Mouse (Mus musculus): ENCODE data around the gene Ppfia1.

Gene Ppfia1

DNA sequence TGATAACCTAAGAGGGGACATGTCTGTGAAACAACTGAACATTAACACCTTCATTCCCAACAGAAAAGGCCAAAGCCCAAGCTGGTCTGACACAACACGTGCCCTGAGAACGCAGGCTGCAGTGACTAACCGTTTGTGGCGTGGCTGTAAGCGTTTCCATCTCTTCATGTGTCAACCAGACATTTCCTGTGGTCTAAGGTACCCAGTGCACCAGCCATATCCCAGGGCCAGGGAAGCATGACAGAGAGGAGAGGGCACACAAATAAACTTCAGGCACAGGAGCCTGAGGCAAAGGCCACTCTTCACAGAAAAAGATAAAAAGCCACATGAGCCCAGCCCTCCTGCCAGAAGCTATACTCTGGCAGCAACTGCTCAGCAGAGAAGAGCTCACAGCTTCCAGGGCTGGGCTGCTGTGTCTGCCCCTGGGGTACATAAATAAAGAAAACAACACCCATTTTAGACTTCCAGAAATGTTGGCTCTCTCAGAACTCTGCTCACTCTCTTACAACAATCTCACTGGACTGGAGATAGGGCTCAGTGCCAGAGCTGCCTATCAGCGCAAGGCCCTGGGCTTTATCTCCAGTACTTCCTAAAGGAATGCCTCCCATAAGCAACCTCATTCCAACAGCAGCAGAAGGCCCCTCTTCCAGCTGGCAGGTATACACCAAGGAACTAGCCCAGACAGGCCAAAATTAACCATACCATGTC, 64.3 kb downstream of the Ppfia1 start:
- DNase-seq (ENCODE audit: low spot score) = no peak

DNA sequence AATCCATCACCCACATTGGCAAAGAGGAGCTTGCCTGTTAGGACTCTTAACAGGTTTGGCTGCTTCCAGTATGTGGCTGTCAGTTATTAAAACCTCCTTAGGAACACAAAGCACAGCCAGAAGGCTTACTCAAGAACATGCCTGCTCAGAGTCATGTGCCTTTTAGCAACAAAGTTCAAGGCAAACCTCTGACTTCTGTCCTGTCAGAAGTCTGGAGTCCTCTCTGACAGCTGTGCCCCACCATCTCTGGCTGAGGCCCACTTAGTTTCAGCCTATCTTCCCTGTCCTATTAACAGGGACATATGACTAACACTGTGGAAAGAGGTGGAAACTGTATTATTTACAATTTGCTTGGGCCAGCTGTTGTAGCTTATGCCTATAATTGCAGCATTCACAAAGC, 73.2 kb downstream of the Ppfia1 start:
- DNase-seq (ENCODE audit: low spot score) = no peak

DNA sequence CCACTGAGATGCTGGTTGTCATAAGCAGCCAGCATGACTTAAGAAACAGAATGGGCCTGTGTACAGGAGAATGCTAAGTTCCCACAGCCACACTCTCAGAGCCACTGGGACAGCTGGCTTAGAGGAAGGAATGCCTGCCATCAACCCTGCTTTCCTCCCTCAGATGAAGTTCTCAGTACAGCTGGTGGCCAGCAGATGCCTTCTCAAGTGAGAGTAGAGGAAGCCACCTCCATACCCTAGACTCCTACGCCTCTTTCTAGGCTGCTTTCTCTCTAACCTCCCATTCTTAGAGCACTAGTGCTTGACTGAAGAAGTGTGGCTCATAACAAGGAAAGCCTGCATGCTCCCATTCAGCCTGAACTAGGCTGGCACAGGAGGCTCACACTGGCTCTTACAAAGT, 74.0 kb downstream of the Ppfia1 start:
- DNase-seq (ENCODE audit: low spot score) = no peak

DNA sequence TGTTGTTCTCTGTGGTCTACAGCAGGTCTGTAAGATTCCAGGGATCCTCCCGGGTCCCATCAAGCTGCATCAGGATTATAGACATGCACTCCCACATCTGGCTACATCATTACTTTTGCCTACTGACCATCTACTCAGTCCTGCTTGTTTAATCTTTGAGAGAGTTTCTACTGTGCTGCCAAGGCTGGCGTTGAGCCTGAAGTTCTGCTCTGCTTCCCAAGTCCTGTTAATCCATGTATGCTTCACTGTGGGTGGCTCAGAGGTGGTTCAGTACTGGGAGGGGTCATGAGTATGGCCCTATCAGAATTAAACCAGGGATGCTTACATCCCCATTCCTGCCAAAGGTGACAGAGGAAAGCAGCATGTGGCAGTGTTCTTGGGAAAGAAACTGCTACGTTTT, 77.8 kb downstream of the Ppfia1 start:
- no peak for DNase-seq (ENCODE audit: low spot score)

DNA sequence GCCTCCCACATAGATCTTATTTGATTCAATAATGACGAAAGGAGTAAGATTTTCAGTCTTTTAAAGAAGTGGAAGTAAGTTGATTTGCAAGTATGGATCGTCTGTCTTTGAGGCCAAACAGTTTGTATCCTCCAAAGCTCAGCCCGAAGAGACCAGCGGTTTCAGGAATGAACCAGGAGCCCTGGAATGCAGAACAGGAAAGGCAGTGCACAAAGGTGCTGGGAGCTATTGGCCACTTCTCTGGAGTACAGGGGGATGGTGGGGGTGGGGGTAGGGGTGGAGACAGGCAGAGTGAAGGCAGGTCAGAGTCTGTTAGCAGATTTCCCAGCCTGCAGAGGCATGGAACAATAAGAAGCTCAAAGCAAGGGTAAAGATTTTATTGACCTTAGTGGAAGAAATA, 80.0 kb downstream of the Ppfia1 start:
- DNase-seq (ENCODE audit: low spot score) = no peak

DNA sequence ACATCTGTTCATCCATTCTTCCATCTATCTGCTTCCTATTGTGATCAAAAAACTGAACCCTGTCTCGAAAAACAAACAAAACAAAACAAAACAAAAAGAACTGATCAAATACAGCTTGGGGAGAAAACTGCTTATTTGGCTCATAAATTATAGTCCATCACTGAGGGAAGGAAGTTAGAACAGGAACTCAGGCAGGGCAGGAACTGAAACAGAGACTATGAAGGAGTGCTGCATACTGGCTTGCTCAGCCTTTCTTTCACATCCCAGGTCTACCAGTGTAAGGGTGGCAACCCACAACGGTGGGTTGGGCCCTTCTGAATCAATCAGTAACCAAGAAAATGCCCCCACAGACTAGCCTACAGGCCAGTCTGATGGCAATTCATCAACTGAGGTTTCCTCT, 82.4 kb downstream of the Ppfia1 start:
- DNase-seq (ENCODE audit: low spot score) = no peak

DNA sequence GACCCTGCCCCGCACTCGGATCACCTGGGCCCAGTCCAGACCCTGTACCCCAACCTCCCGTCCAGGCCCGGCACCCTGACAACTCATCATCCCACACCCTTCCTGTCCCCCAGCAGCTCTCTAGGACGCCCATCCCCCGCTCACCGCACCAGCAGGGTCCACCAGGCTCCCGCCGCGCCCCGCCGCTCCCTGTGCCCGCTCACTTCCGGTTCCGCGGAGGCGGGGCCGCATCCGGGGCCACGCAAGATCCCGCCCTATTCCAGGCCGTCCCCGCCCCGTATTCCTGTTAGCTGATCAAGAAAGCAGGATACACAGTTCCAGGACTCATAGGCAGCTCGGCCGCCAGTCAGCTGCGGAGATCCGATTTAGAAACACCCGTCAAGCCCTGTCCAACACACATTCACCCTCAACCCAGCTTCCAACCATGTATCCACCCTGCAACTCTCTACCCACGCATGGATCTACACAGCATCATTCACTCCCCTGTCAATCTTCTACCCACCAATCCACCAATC, 82.9 kb downstream of the Ppfia1 start, which contains the start of gene Cttn:
TSS of gene Cttn (minus strand) at position 465 of the 515 bp plus-strand sequence.
- DNase-seq (ENCODE audit: low spot score) = peak; percentile 95

DNA sequence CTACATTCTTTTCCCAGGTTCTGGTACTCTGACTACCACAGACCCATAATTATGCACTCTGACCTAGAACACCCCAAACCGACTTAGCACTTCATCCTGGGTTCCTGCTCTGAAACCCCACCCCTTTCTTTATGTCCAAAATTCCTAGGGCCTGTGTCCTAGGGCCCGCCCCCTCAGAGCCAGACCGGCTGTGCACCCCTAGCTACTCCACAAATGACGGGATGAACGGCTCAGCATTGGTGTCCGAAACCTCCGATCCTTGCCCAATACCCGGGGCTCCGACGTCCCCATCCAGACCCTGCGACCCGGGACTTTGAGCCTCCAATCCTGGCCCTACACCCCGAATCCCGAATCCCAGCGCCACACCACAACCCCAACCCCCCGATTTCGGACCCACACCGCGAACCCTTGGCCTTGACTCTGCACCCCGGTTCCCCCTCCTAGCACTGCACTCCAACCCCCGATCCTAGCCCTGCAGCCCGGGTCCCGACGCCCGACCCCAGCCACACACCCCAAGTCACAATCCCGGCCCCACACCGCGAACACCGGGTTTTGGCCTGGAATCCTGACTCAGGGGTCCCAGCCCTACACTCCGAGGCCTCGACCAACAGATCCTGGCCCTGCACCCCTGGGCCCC, 83.5 kb downstream of the Ppfia1 start:
- DNase-seq (ENCODE audit: low spot score) = peak; percentile 55

DNA sequence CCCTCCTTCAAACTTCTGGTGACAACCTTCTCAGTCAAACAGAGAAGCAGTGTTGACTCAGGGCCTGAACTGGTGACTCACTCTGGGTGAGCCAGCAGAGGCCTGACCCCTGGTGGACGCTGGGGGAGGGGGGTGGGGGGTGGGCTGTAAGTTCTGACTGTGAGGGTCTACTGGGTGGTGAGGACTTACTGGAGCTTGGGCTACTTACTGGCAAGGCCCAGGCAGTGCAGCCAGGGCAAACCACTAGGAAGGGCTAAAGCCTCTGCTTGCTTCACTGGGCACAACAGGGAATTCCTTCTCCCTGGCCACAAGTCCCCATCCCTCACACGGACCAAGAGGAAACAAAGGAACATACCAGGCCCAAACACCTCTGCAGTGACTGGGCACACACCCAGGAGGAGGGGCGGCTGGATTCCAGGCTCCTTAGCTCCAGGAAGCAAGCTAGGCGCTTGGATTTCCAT, 84.3 kb downstream of the Ppfia1 start:
- DNase-seq (ENCODE audit: low spot score) = no peak

DNA sequence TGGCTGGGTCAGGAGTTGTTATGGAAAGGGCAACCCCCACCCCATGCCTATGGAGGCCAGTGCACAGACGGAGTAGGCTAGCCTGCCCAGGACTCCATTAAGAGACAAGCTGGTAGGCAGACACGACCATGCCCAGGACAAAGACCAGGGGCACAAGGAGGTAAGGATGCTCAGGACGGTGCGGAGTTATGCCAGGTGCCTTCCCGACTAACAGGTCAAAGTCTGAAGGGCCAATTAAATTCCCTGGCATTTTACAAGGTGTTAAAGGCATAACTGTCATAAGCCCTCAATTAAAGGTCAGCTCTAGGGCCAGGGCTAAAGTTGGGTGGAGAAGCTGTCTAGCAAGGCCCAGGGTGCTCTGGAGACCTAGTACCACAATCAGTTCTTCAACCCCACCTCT, 84.8 kb downstream of the Ppfia1 start:
- no peak for DNase-seq (ENCODE audit: low spot score)

DNA sequence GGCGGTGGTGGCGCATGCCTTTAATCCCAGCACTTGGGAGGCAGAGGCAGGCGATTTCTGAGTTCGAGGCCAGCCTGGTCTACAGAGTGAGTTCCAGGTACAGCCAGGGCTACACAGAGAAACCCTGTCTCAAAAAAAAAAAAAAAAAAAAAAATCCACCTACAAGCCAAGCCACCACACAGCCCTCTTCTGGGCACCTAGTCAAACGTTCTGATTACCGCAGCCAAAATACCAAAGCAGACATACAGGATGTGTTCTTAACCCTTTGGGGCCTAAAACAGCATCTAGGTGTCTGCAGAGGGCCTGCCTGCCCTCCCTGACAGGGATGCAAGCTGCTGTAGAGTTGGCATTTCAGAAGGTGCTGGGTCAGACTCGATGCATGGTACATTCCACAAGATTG, 91.0 kb downstream of the Ppfia1 start:
- no peak for DNase-seq (ENCODE audit: low spot score)

DNA sequence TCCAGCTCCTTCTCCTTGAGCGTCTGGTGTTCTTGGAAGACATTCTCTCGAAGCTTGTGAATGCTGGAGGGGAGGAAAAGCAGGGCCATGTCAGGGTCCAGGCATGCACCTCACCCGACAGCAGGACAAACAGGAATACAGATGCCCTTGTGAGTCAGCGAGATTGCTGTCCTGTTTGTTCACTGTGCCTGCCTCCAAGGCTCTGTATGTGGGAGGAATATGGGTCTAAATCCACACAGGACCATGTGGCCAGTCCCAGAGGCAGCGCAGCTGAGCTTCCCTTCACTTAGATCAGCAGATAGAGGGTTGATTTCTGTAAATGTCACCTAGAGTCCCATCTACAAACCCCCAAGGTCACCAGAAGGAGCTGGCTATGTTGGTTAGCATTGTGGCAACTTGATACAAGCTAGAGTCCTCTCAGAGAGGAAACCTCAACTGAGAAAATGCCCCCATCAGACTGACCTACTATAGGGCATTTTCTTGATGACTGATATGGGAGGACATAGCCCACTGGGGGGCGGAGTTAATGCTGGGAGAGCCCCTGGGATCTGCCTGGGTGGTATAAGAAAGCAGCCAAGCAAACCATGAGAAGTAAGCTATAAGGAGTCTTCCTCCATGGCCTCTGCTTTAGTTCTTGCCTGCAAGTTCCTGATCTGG, 92.2 kb downstream of the Ppfia1 start:
- no peak for DNase-seq (ENCODE audit: low spot score)

DNA sequence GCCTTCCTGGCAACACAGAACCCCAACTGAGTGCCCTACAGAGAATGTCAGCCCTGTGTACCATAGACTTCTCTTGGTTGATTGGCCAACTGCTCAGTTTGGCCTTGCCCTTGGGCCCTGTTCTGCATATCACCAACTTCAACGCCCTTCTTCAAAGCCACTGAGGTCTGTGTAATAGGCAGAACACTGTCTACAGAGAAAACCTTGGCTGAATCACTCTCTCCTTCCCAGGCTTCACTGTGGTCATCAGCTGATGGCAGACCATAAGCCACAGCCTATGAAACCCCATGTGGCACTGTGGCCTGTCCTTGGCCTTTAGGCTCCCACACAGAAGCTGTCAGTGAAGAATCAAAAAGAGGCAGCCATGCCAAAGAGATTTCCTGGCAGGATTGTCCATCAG, 94.6 kb downstream of the Ppfia1 start:
- DNase-seq (ENCODE audit: low spot score) = no peak

DNA sequence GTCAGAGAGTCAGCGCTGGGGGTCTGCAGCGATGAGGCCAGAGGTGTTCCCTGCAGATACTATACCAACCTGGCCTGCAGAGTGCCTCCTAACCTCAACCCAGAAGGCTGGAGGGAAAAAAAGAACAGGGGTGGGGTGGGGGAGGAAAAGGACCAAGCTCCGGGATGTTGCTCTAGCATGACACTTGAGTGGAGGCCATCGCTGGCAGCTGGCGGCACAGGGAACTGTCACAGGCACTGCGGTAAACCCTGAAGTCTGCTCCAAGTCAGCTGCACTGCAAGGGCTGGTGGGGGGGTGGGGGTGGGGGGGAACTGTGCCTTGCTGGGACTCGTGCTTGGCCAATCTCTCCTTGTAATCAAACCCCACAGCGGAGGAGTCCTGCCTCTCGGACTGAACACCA, 102.9 kb downstream of the Ppfia1 start:
- DNase-seq (ENCODE audit: low spot score) = no peak

DNA sequence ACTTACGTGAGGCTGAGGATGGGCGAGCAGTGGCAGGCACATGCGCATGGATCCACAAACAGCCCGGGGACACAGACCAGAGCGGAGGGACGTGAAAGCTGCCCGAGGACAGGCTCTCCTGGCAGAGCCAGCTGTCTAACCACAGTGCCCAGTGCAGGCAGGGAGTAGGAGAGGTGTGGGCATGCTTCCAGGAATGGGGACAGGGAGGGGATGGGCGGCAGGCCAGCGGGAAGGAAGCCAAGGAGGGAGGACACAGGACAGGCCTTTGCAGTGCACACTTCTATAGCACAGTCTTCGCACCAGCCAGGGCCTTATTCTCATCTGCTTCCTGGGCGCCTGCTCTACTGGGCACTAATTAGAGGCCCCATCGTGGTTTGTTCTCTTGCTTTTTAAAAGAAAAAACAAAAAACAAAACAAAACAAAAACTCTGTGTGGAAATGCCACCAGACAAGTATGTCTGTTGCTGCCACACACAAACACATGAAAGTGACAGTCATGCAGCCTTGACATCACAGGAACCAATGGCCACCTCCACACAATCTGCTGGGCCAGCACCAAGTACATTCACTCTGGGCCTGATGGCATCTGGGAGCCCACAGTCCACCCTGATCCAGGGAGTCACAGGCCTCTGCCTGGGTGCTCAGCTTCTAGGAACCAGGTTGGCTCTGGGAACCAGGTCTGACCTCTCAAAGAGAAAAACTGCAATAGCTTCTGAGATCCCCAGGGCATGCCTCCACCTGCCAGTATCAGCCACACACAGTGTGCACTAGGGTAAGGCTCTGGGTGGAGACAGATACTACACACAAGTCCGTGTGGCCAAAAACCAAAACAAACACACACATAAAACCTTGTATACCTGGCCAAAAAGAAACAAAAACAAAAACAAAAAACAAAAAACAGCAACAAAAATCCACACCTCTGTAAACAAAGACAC, 103.6 kb downstream of the Ppfia1 start:
- DNase-seq (ENCODE audit: low spot score) = peak; percentile 96

DNA sequence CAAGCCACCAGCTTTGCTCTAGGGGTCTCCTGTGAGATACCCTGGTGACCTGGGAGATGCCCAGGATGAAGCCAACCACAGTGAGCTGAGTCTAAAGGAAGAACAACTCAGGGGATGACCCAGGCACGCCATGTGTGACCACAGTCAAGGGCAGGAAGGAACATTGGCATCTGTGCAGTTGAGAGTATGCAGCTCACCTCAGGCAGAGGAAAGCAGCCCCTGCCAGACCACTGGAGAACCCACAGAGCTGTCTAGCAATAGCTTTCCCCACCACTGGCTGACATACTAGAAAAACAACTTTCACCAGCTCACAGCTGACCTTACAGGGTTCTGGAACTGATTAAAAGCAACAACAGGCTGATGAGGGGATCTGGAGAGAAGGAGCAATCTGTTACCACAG, 105.3 kb downstream of the Ppfia1 start:
- DNase-seq (ENCODE audit: low spot score) = no peak

DNA sequence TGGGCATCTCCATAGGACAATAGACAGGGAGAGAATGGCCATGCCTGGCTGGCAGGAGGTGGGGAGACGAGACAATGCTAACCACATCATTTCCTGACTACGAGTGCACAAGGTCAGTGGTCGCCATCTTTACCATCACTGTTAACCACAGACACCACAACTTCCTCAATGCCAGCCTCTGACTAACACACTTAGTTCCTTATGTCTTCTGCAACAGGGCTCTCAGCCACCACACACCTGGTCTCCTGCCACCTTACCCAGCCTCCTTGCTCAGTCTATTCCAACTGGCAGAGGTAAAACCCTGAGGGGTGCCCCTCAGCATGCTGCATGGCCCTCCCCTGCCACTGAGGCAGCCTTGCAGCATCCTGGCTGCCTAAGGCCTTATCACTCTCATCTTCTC, 106.4 kb downstream of the Ppfia1 start:
- DNase-seq (ENCODE audit: low spot score) = no peak

DNA sequence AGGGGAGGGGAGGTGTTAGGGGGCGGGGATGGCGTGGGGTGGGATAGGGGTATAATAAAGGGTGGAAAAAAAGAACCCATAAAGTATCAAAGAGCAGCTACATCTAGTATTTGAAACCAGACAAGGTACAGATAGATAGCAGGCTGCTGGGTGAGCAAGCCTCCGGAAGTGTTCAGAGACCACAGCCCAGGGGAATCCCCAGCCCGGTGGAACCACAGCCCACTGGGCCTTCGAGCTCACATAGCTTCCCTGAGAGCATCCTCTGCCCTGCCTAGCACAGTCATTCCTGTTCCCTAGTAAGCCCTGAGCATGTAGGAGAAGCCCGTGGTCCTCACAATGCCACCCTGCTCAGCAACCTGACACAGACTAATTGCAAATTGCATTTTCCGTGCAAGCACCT, 108.7 kb downstream of the Ppfia1 start:
- DNase-seq (ENCODE audit: low spot score) = no peak

DNA sequence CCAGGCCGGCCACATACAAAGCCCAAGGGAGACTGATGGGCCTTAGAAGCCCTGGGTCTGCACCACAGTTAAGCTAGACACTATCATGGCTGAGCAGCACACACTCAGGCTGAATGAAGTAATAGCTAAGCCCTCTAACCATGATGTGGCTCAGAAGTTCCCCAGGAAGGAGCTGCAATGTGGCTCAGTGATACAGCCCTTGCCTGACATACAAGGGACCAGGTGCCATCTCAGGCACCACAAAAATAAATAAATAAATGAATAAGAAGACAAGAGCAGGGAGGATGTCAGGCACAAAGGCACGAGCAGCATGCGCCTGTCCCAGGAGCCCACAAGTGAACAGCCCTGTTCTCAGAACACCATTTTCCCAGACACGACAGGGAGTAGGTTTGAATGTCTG, 111.6 kb downstream of the Ppfia1 start:
- no peak for DNase-seq (ENCODE audit: low spot score)

DNA sequence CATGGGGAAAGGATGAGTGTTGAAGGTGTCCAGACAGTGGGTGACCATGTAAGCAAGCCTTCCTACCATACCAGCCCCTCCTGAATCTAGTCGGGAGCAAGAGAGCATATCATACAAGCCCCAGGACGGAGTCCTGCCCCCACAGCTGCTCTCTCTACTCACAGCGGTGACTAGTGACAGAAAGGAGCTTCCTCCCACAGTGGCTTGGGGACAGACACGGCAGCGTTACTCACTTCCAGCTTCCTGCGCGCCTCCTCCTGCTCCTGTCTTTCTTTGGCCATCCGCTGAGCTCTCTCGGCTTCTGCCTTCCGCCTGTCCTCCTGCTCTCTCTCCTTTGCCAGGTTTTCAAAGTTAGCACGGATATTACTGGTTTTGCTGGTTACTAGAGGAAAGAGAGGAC, 112.1 kb downstream of the Ppfia1 start:
- DNase-seq (ENCODE audit: low spot score) = no peak

DNA sequence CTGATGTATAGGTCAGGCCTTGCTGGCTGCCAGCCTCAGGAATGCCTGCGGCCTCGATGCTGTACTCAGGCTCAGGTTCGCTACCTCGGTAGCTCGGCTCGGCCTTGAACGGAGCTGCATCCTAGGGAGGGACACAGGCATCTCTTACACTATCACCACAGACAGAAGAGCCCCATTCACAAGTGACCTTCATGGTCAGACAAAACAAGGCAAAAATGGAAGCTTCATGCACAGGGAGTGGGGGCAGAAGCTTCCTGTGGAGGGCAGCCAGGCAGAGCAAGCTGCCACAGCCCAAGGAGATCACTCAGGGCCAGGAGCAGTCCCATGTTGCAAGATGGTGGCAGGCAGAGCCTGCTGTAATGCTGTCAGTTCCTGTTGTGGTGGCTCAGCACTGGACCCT, 114.7 kb downstream of the Ppfia1 start:
- peak; percentile 43 for DNase-seq (ENCODE audit: low spot score)

DNA sequence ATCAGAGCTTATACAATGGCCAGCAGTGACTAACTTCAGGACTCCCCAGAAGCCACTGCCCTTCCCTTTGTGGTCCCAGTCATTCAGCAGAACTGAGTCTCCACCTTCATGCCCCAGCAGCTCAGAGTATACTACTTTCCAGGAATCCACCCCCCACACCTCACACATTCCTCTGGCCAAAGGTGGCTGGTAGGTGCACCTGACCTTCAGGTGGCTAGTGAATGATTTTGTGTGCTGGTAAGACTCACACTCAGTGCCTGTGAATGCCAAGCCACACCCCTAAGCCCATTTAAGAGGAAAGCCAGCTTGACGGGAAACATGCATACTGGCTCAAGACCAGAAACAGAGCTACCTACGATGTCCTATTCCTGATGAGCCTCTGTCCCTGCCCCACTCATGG, 120.6 kb downstream of the Ppfia1 start:
- no peak for DNase-seq (ENCODE audit: low spot score)
